Mouse (Mus musculus) cerebellum, adult 2 months (tissue): ENCODE data around the gene Olfr13. TPM values are rescaled to one million over a fixed set of nuclear protein-coding genes. Genes with fewer than 3 reads are reported as not detected.
A peak's percentile ranks its signal among the peaks of the same experiment; 100 is the strongest.
"Not testable (repeated sequence)": the region's sequence is repeated elsewhere in the genome, so short reads cannot be mapped to it uniquely, and the experiment has no call there.

Experiments
- DNase-seq, 2 experiments: peaks; one replicate each; pipeline ENCODE4 v3.0.0; 2021
- H3K27ac ChIP-seq: fragments of 200-500 bp; 2 replicates; pipeline ENCODE4 v1.5.1; 2012; ENCODE audit warnings: low read length, control low read depth, inconsistent platforms; ENCODE audit not compliant: insufficient read depth
- H3K27me3 ChIP-seq: fragments of 200-500 bp; 2 replicates; pipeline ENCODE4 v1.6.1; 2012; ENCODE audit warnings: inconsistent platforms, mild to moderate bottlenecking, low read length, moderate library complexity; ENCODE audit not compliant: control insufficient read depth, insufficient read depth
- H3K4me1 ChIP-seq: fragments of 200-500 bp; 2 replicates; pipeline ENCODE4 v1.6.1; 2011; ENCODE audit warnings: low read length; ENCODE audit not compliant: control insufficient read depth, insufficient read depth
- H3K4me3 ChIP-seq: fragments of 200-500 bp; replicated peaks from 2 replicates; pipeline ENCODE3; 2011; ENCODE audit warnings: mild to moderate bottlenecking, low read depth, low read length, control low read depth; ENCODE audit not compliant: insufficient read depth
- CTCF ChIP-seq: fragments of 200-500 bp; IDR thresholded peaks from 2 replicates; pipeline ENCODE4 v1.5.1; 2011; ENCODE audit warnings: low read depth, mild to moderate bottlenecking, control low read depth, low read length, moderate library complexity, borderline replicate concordance; ENCODE audit not compliant: insufficient read depth
- POLR2A ChIP-seq: fragments of 200-500 bp; IDR thresholded peaks from 2 replicates; pipeline ENCODE4 v1.6.1; 2011; ENCODE audit warnings: low read length, control low read depth, borderline replicate concordance; ENCODE audit not compliant: insufficient read depth
- WGBS: fragments of 180-500 bp; shearing (Covaris S2); methylation state at CpG from one replicate; pipeline ENCODE4 v1.1.7; 2018; 5-methylcytosine and 5-hydroxymethylcytosine counted together
- polyA plus RNA-seq: library from polyadenylated mRNA; depleted of rRNA; stranded (reverse); fragments of >200 nt; gene quantifications from 2 replicates; pipeline ENCODE4 v1.2.3, GENCODE M21; 2012; rRNA removed

Gene Olfr13
- not detected in 2 replicates for polyA plus RNA-seq

GRCm38 (mm10) chr6:43171840-43172239 is at the start of gene Olfr13:
Gene Olfr13 (plus strand): TSS chr6:43172140.
- 87% methylated on average over 4 of the region's 4 CpGs for WGBS
- H3K4me3 ChIP-seq, result no peak within 1 kb of the TSS
- H3K27ac ChIP-seq, result no peak within 1 kb of the TSS
- H3K27me3 ChIP-seq, result no peaks in the 10 kb centered on the region
- H3K4me1 ChIP-seq, result peaks cover 2% of the 10 kb centered on the region; the same call in 1 of the 2 replicates
- no peak for TF ChIP-seq CTCF
- no peak for DNase-seq

GRCm38 (mm10) chr6:43146267-43146666 is 25.7 kb upstream of the Olfr13 start, which contains the start of gene Olfr237-ps1:
Gene Olfr237-ps1 (plus strand): TSS chr6:43146567.
- H3K4me3 ChIP-seq, DNase-seq, H3K4me1 ChIP-seq, H3K27ac ChIP-seq, H3K27me3 ChIP-seq: not testable (repeated sequence)
- 85% methylated on average over 2 of the region's 2 CpGs for WGBS

DNA sequence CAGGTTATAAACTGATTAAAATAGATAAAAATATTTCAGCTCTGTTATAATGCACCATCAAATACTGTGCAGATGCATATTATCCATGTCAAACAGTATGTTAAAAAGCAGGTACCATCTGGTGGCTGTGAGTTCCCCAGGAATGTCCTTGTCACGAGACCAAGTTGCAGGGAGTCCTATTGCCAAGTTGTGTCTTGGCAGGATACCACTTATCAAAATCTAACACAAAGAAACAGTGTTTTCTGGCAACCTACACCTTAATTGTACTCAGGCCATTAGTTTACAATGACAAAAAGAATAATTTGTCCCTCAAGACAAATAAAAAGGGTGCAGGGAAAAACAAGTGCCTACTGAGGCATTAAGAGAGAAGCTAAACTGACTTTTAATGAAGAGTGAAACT is 12.4 kb upstream of the Olfr13 start:
- H3K27me3 ChIP-seq, result no peaks in the 10 kb centered on the region
- peaks cover 7% of the 10 kb centered on the region; the same call in 1 of the 2 replicates for H3K4me1 ChIP-seq

GRCm38 (mm10) chr6:43162982-43163381 is 9.0 kb upstream of the Olfr13 start, which contains the start of gene Olfr437:
Gene Olfr437 (plus strand): TSS chr6:43163282.
- no peak for TF ChIP-seq POLR2A
- TF ChIP-seq CTCF, result no peak
- peaks cover 10% of the 10 kb centered on the region; the same call in 1 of the 2 replicates for H3K4me1 ChIP-seq
- no peak for DNase-seq
- H3K27ac ChIP-seq, result no peak within 1 kb of the TSS
- H3K27me3 ChIP-seq, result no peaks in the 10 kb centered on the region
- WGBS, result 81% methylated on average over 3 of the region's 3 CpGs
- H3K4me3 ChIP-seq, result no peak within 1 kb of the TSS

More for the DNA sequence above, 12.4 kb upstream of the Olfr13 start:
- no peak for TF ChIP-seq CTCF
- TF ChIP-seq POLR2A, result no peak
- 4% methylated on average over 1 of the region's 1 CpGs for WGBS
- DNase-seq, result peak; percentile 31 to 77
- Histone ChIP-seq H3K4me3 (no peak overlapping the region), H3K27ac (no peak overlapping the region)

GRCm38 (mm10) chr6:43167246-43167645 is 4.7 kb upstream of the Olfr13 start:
- no peaks in the 10 kb centered on the region for H3K27me3 ChIP-seq
- peaks cover 2% of the 10 kb centered on the region; the same call in 1 of the 2 replicates for H3K4me1 ChIP-seq
- TF ChIP-seq POLR2A (no peak), CTCF (no peak)
- no peak overlapping the region for H3K4me3 ChIP-seq
- no peak overlapping the region for H3K27ac ChIP-seq
- 37% methylated on average over 4 of the region's 4 CpGs for WGBS
- DNase-seq, result peak; percentile 25 to 51

- H3K27me3 ChIP-seq, result no peaks in the 10 kb centered on the region
- 67% methylated on average over 1 of the region's 1 CpGs for WGBS
- no peak overlapping the region for H3K4me3 ChIP-seq
- TF ChIP-seq POLR2A, result no peak
- TF ChIP-seq CTCF, result no peak
- H3K27ac ChIP-seq, result no peak overlapping the region
- no peak for DNase-seq
- H3K4me1 ChIP-seq, result no peaks in the 10 kb centered on the region
Observed at GRCm38 (mm10) chr6:43178129-43178528, 6.2 kb downstream of the Olfr13 start.

GRCm38 (mm10) chr6:43178584-43179501 is 6.9 kb downstream of the Olfr13 start:
- no peak for DNase-seq
- Histone ChIP-seq H3K27ac (no peak overlapping the region), H3K27me3 (no peaks in the 10 kb centered on the region), H3K4me3 (no peak overlapping the region), H3K4me1 (no peaks in the 10 kb centered on the region)
- 54% methylated on average over 6 of the region's 6 CpGs for WGBS
- TF ChIP-seq POLR2A (no peak), CTCF (no peak)

DNA sequence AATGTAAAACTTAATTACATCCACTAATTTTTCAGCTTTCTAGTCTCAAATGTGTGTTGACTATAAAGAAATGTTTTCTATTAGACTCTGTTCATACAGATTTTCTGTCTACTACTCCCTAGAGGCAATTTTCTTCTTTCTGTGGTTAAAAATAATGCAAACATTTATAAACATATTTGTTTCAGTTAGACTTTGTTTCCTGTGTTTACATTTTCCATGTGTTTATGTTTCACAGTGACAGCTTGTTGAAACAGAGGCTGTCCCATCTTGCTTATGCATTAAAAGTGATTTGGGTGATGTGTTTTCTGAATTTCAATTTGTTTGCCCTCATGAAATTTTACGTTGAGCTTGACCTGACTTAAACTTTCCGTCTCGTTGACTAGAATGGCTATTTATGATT is 19.0 kb downstream of the Olfr13 start:
- no peaks in the 10 kb centered on the region for H3K4me1 ChIP-seq
- no peaks in the 10 kb centered on the region for H3K27me3 ChIP-seq
- DNase-seq, result no peak
- no peak overlapping the region for H3K27ac ChIP-seq
- WGBS, result 85% methylated on average over 3 of the region's 3 CpGs
- TF ChIP-seq POLR2A (no peak), CTCF (no peak)
- no peak overlapping the region for H3K4me3 ChIP-seq
